Mouse (Mus musculus): Measurements from ENCODE around the gene Kera. TPM values are rescaled to one million over a fixed set of nuclear protein-coding genes. Genes with fewer than 3 reads are reported as not detected.

Kera gene
- polyA plus RNA-seq, 1 experiment from 2014 or later, result not detected

GRCm38 (mm10) chr10:97622328-97622727 lies 15.6 kb downstream of the Kera start:
- H3K4me2 ChIP-seq (replicated peaks), result no peak overlapping the region
- H3K9ac ChIP-seq (replicated peaks), result no peak overlapping the region
- ATAC-seq (replicated peaks), result no peak
- no peaks in the 10 kb centered on the region for H3K4me1 ChIP-seq
- no peaks in the 10 kb centered on the region for H3K36me3 ChIP-seq
- no peaks in the 10 kb centered on the region for H3K9me3 ChIP-seq
- H3K4me3 ChIP-seq, result no peak overlapping the region
- H3K27me3 ChIP-seq, result no peaks in the 10 kb centered on the region
- H3K27ac ChIP-seq (replicated peaks), result no peak overlapping the region
- 89% methylated on average over 1 of the region's 1 CpGs for WGBS

GRCm38 (mm10) chr10:97624381-97624780 lies 17.7 kb downstream of the Kera start:
- ATAC-seq (replicated peaks), result no peak
- Histone ChIP-seq H3K4me3 (no peak overlapping the region), H3K4me1 (no peaks in the 10 kb centered on the region), H3K9me3 (no peaks in the 10 kb centered on the region), H3K36me3 (no peaks in the 10 kb centered on the region), H3K27ac (replicated peaks) (no peak overlapping the region), H3K4me2 (replicated peaks) (no peak overlapping the region), H3K27me3 (no peaks in the 10 kb centered on the region), H3K9ac (replicated peaks) (no peak overlapping the region)
- WGBS, result 70% methylated on average over 2 of the region's 2 CpGs

- no peaks in the 10 kb centered on the region for H3K4me1 ChIP-seq
- no peaks in the 10 kb centered on the region for H3K9me3 ChIP-seq
- H3K36me3 ChIP-seq, result no peaks in the 10 kb centered on the region
- H3K9ac ChIP-seq (replicated peaks), result no peak overlapping the region
- H3K4me3 ChIP-seq, result no peak overlapping the region
- WGBS, result 77% methylated on average over 4 of the region's 4 CpGs
- H3K27ac ChIP-seq (replicated peaks), result no peak overlapping the region
- ATAC-seq (replicated peaks), result no peak
- H3K27me3 ChIP-seq, result no peaks in the 10 kb centered on the region
- no peak overlapping the region for H3K4me2 ChIP-seq (replicated peaks)
These were observed 18.4 kb downstream of the Kera start for GRCm38 (mm10) chr10:97625116-97625515.

GRCm38 (mm10) chr10:97626543-97626942 lies 19.9 kb downstream of the Kera start:
- no peak for ATAC-seq (replicated peaks)
- WGBS, result 100% methylated on average over 1 of the region's 1 CpGs
- H3K9ac ChIP-seq (replicated peaks), result no peak overlapping the region
- no peaks in the 10 kb centered on the region for H3K9me3 ChIP-seq
- no peak overlapping the region for H3K27ac ChIP-seq (replicated peaks)
- no peaks in the 10 kb centered on the region for H3K4me1 ChIP-seq
- H3K27me3 ChIP-seq, result no peaks in the 10 kb centered on the region
- no peak overlapping the region for H3K4me3 ChIP-seq
- H3K36me3 ChIP-seq, result no peaks in the 10 kb centered on the region
- no peak overlapping the region for H3K4me2 ChIP-seq (replicated peaks)

DNA sequence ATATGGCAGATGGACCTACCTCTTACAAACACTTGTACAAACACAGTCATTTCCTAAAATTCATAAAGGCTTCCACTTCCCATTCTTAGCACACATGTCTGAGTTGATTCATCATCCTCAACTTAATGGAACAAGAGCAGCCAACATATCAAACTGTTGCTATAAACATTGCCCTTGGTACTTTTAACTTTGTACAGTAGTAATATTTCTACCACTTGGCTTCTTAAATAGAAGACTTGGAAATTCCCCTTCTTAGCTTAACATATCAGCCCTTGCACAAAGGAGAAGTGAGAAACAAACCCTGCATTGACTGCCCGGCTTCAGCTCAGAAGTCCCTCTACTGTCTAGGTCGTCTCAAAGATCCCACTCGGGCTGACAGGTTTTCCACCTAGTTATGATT lies 24.4 kb downstream of the Kera start:
- ATAC-seq (replicated peaks), result no peak
- Histone ChIP-seq H3K4me3 (no peak overlapping the region), H3K27me3 (no peaks in the 10 kb centered on the region), H3K36me3 (no peaks in the 10 kb centered on the region), H3K4me1 (no peaks in the 10 kb centered on the region), H3K27ac (replicated peaks) (no peak overlapping the region), H3K9ac (replicated peaks) (no peak overlapping the region), H3K4me2 (replicated peaks) (no peak overlapping the region), H3K9me3 (no peaks in the 10 kb centered on the region)
- WGBS, result 89% methylated on average over 3 of the region's 3 CpGs

- H3K36me3 ChIP-seq, result no peaks in the 10 kb centered on the region
- no peak overlapping the region for H3K4me2 ChIP-seq (replicated peaks)
- no peak for ATAC-seq (replicated peaks)
These were observed 35.2 kb downstream of the Kera start for GRCm38 (mm10) chr10:97641926-97642325.

GRCm38 (mm10) chr10:97643768-97644167 lies 37.1 kb downstream of the Kera start, which contains the start of gene Epyc:
Gene Epyc (plus strand): TSS chr10:97644068.
- H3K9me3 ChIP-seq, result no peaks in the 10 kb centered on the region
- no peaks in the 10 kb centered on the region for H3K27me3 ChIP-seq
- no peaks in the 10 kb centered on the region for H3K36me3 ChIP-seq
- H3K4me3 ChIP-seq, result no peak within 1 kb of the TSS
- no peak within 1 kb of the TSS for H3K4me2 ChIP-seq (replicated peaks)
- no peaks in the 10 kb centered on the region for H3K4me1 ChIP-seq
- no peak within 1 kb of the TSS for H3K9ac ChIP-seq (replicated peaks)
- ATAC-seq (replicated peaks), result no peak
- whole genome bisulfite sequencing, result 84% methylated on average over 2 of the region's 2 CpGs
- H3K27ac ChIP-seq (replicated peaks), result no peak within 1 kb of the TSS

More at GRCm38 (mm10) chr10:97641926-97642325, 35.2 kb downstream of the Kera start:
- 89% methylated on average over 2 of the region's 2 CpGs for WGBS
- no peak overlapping the region for H3K4me3 ChIP-seq
- H3K27me3 ChIP-seq, result no peaks in the 10 kb centered on the region
- H3K4me1 ChIP-seq, result no peaks in the 10 kb centered on the region
- no peak overlapping the region for H3K27ac ChIP-seq (replicated peaks)
- H3K9me3 ChIP-seq, result no peaks in the 10 kb centered on the region
- no peak overlapping the region for H3K9ac ChIP-seq (replicated peaks)

DNA sequence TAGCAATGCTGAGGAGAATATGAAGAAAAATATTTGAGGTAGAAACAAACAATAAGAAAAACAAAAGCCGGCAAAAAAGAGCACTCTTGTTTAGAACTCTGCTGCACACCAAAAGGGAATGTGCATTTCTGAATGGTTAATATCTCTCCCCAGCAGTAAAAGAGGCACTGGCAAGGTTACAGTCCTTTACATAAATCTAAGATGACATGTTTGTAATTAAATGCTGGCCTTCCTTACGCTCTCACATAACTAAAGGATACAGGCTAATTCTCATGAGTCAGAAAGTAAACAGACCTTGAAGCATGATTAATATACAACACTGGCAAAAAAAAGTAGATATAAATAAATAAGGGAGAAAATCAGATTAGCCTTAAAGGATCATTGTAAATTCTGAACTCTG lies 43.7 kb downstream of the Kera start:
- Histone ChIP-seq H3K36me3 (no peaks in the 10 kb centered on the region), H3K27ac (replicated peaks) (no peak overlapping the region), H3K27me3 (no peaks in the 10 kb centered on the region), H3K4me3 (no peak overlapping the region), H3K4me1 (no peaks in the 10 kb centered on the region), H3K9ac (replicated peaks) (no peak overlapping the region), H3K4me2 (replicated peaks) (no peak overlapping the region), H3K9me3 (no peaks in the 10 kb centered on the region)
- 87% methylated on average over 2 of the region's 2 CpGs for WGBS
- ATAC-seq (replicated peaks), result no peak

- H3K36me3 ChIP-seq, result no peaks in the 10 kb centered on the region
- no peak for ATAC-seq (replicated peaks)
- no peaks in the 10 kb centered on the region for H3K4me1 ChIP-seq
- no peak overlapping the region for H3K4me2 ChIP-seq (replicated peaks)
- 97% methylated on average over 1 of the region's 1 CpGs for WGBS
- no peak overlapping the region for H3K27ac ChIP-seq (replicated peaks)
- no peaks in the 10 kb centered on the region for H3K27me3 ChIP-seq
- no peaks in the 10 kb centered on the region for H3K9me3 ChIP-seq
- no peak overlapping the region for H3K9ac ChIP-seq (replicated peaks)
- no peak overlapping the region for H3K4me3 ChIP-seq
These were observed 52.8 kb downstream of the Kera start for GRCm38 (mm10) chr10:97659489-97659888.

Other genes with a start within 250 kb of the Kera start
- 40.5 and 46.2 TPM in 2 replicates for gene Dcn, start 127.3 kb upstream of the Kera start, polyA plus RNA-seq (2015; fragmentation: Nextera tagmentation; extraction: Ambion mirVana)
- gene Lum, start 41.8 kb upstream of the Kera start, polyA plus RNA-seq (2015; fragmentation: Nextera tagmentation; extraction: Ambion mirVana), result 12.7 and 14.8 TPM in 2 replicates
- 0.31 and 0.83 TPM in 2 replicates for gene Epyc, start 37.2 kb downstream of the Kera start, polyA plus RNA-seq (2015; fragmentation: Nextera tagmentation; extraction: Ambion mirVana)
- not detected in 2 replicates for gene Ccer1, start 86.2 kb downstream of the Kera start, polyA plus RNA-seq (2015; fragmentation: Nextera tagmentation; extraction: Ambion mirVana)
- gene C030005K15Rik, start 119.9 kb downstream of the Kera start, polyA plus RNA-seq (2015; fragmentation: Nextera tagmentation; extraction: Ambion mirVana), result not detected in 2 replicates